Mouse (Mus musculus): Measurements from ENCODE around the gene Ppip5k2. TPM values are rescaled to one million over a fixed set of nuclear protein-coding genes. Genes with fewer than 3 reads are reported as not detected.
"Not testable (repeated sequence)": the region's sequence is repeated elsewhere in the genome, so short reads cannot be mapped to it uniquely, and the experiment has no call there.

Ppip5k2 gene
- total and polyA plus RNA-seq, 2 experiments from 2014 or later: 42.4 to 68.0 TPM

- Histone ChIP-seq H3K9ac (replicated peaks; ENCODE audit: low read depth, low read length) (peak overlapping the region; percentile 73), H3K4me1 (ENCODE audit: control insufficient read depth, insufficient read depth) (peaks cover 12% of the 10 kb centered on the region), H3K27me3 (ENCODE audit: control insufficient read depth, insufficient read depth, low read length) (no peaks in the 10 kb centered on the region), H3K9me3 (replicated peaks; ENCODE audit: control insufficient read depth, low read length) (no peaks in the 10 kb centered on the region), H3K36me3 (replicated peaks; ENCODE audit: control insufficient read depth, insufficient read depth, low read length) (no peaks in the 10 kb centered on the region), H3K4me3 (ENCODE audit: low read depth, low read length) (peak overlapping the region; percentile 98), H3K27ac (ENCODE audit: low read depth) (peak overlapping the region; percentile 95), H3K4me2 (ENCODE audit: low read depth, low read length) (peak overlapping the region; percentile 70)
- no peak for ATAC-seq (ENCODE audit: insufficient read depth, low read depth)
- 4% methylated on average over 7 of the region's 7 CpGs for WGBS
- DNase-seq (ENCODE audit: low spot score): no peak
- TF ChIP-seq CTCF (IDR thresholded peaks at IDR 0.05; ENCODE audit: low read depth) (no peak), EP300 (IDR thresholded peaks at IDR 0.05; ENCODE audit: low read depth) (no peak)
These were observed 1.3 kb downstream of the Ppip5k2 start for GRCm38 (mm10) chr1:97768906-97769293.

DNA sequence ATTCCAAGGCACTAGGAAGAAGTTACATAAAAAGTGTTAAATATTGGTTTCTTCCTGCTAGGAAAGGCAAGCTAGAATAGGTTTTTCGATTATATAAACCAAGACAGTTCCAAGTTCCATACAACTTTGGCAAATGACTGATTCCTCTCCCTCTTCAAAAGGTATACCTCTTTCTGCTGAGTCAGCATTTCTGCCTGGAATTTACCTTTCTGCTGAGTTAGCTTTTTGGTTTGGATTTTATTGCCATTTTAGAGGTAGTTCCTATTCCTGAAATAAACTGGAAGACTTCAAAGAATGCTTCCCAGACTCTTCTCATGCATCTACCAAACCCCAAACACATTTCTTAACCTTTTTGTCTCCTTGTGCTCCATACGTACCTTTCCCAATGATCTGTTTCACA lies 2.1 kb downstream of the Ppip5k2 start:
- Histone ChIP-seq H3K9me3 (replicated peaks; ENCODE audit: control insufficient read depth, low read length) (no peaks in the 10 kb centered on the region), H3K27ac (ENCODE audit: low read depth) (no peak overlapping the region), H3K36me3 (replicated peaks; ENCODE audit: control insufficient read depth, insufficient read depth, low read length) (no peaks in the 10 kb centered on the region), H3K9ac (replicated peaks; ENCODE audit: low read depth, low read length) (peak overlapping the region; percentile 73), H3K4me1 (ENCODE audit: control insufficient read depth, insufficient read depth) (peaks cover 12% of the 10 kb centered on the region), H3K27me3 (ENCODE audit: control insufficient read depth, insufficient read depth, low read length) (no peaks in the 10 kb centered on the region), H3K4me2 (ENCODE audit: low read depth, low read length) (peak overlapping the region; percentile 70), H3K4me3 (ENCODE audit: low read depth, low read length) (peak overlapping the region; percentile 98)
- DNase-seq (ENCODE audit: low spot score) (no peak), ATAC-seq (ENCODE audit: insufficient read depth, low read depth) (no peak)
- WGBS: 48% methylated on average over 2 of the region's 2 CpGs
- TF ChIP-seq EP300 (IDR thresholded peaks at IDR 0.05; ENCODE audit: low read depth) (no peak), CTCF (IDR thresholded peaks at IDR 0.05; ENCODE audit: low read depth) (no peak)

GRCm38 (mm10) chr1:97765712-97766111 lies 4.5 kb downstream of the Ppip5k2 start:
- not testable (repeated sequence) for H3K27me3 ChIP-seq (ENCODE audit: control insufficient read depth, insufficient read depth, low read length); H3K36me3 ChIP-seq (replicated peaks; ENCODE audit: control insufficient read depth, insufficient read depth, low read length); H3K4me3 ChIP-seq (ENCODE audit: low read depth, low read length); H3K4me1 ChIP-seq (ENCODE audit: control insufficient read depth, insufficient read depth); H3K9me3 ChIP-seq (replicated peaks; ENCODE audit: control insufficient read depth, low read length); H3K27ac ChIP-seq (ENCODE audit: low read depth); H3K9ac ChIP-seq (replicated peaks; ENCODE audit: low read depth, low read length); DNase-seq (ENCODE audit: low spot score); ATAC-seq (ENCODE audit: insufficient read depth, low read depth)
- WGBS: 76% methylated on average over 4 of the region's 4 CpGs
- peak overlapping the region; percentile 28 for H3K4me2 ChIP-seq (ENCODE audit: low read depth, low read length)

GRCm38 (mm10) chr1:97761477-97761876 lies 8.7 kb downstream of the Ppip5k2 start:
- peak; percentile 74 for TF ChIP-seq EP300 (IDR thresholded peaks at IDR 0.05; ENCODE audit: low read depth)
- no peak for TF ChIP-seq CTCF (IDR thresholded peaks at IDR 0.05; ENCODE audit: low read depth)
- 21% methylated on average over 6 of the region's 6 CpGs for WGBS
- Histone ChIP-seq H3K36me3 (replicated peaks; ENCODE audit: control insufficient read depth, insufficient read depth, low read length) (no peaks in the 10 kb centered on the region; the same call in 1 of the 2 replicates), H3K4me2 (ENCODE audit: low read depth, low read length) (peak overlapping the region; percentile 62), H3K27me3 (ENCODE audit: control insufficient read depth, insufficient read depth, low read length) (no peaks in the 10 kb centered on the region), H3K4me3 (ENCODE audit: low read depth, low read length) (peak overlapping the region; percentile 45), H3K27ac (ENCODE audit: low read depth) (peak overlapping the region; percentile 85), H3K9ac (replicated peaks; ENCODE audit: low read depth, low read length) (peak overlapping the region; percentile 17; the same call in 1 of the 2 replicates), H3K9me3 (replicated peaks; ENCODE audit: control insufficient read depth, low read length) (no peaks in the 10 kb centered on the region), H3K4me1 (ENCODE audit: control insufficient read depth, insufficient read depth) (peaks cover 9% of the 10 kb centered on the region; the same call in 1 of the 2 replicates)
- ATAC-seq (ENCODE audit: insufficient read depth, low read depth) (peak; percentile 80), DNase-seq (ENCODE audit: low spot score) (peak; percentile 75)

- H3K9ac ChIP-seq (replicated peaks; ENCODE audit: low read depth, low read length): peak overlapping the region; percentile 39; the same call in 1 of the 2 replicates
- H3K4me1 ChIP-seq (ENCODE audit: control insufficient read depth, insufficient read depth): peaks cover 9% of the 10 kb centered on the region; the same call in 1 of the 2 replicates
- peak overlapping the region; percentile 45 for H3K4me3 ChIP-seq (ENCODE audit: low read depth, low read length)
- TF ChIP-seq EP300 (IDR thresholded peaks at IDR 0.05; ENCODE audit: low read depth): no peak
- no peak for TF ChIP-seq CTCF (IDR thresholded peaks at IDR 0.05; ENCODE audit: low read depth)
- no peaks in the 10 kb centered on the region for H3K9me3 ChIP-seq (replicated peaks; ENCODE audit: control insufficient read depth, low read length)
- H3K27ac ChIP-seq (ENCODE audit: low read depth): peak overlapping the region; percentile 85
- DNase-seq (ENCODE audit: low spot score): peak; percentile 69
- 36% methylated on average over 7 of the region's 7 CpGs for WGBS
- peaks cover 3% of the 10 kb centered on the region for H3K36me3 ChIP-seq (replicated peaks; ENCODE audit: control insufficient read depth, insufficient read depth, low read length)
- peak; percentile 89 for ATAC-seq (ENCODE audit: insufficient read depth, low read depth)
- H3K27me3 ChIP-seq (ENCODE audit: control insufficient read depth, insufficient read depth, low read length): no peaks in the 10 kb centered on the region
- peak overlapping the region; percentile 62 for H3K4me2 ChIP-seq (ENCODE audit: low read depth, low read length)
These were observed 9.6 kb downstream of the Ppip5k2 start for GRCm38 (mm10) chr1:97760598-97760997.

DNA sequence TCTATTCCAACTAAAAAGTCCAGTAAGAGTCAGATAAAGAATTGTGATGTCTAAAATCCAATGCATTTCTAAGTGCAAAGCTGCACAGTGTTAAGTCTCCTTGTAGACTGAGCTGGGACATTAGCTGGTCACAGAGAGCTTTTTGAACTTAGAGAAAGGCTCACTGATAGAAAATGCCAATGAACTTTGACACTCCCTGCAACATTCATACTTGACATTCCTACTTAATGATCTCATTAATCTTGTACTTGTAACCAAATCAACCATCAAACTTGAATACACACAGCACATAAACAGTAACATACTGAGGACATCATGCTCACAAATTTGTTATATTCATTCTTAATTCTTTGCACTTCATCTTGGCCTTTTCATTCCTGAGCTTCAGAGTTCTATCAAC lies 10.4 kb downstream of the Ppip5k2 start:
- H3K4me1 ChIP-seq (ENCODE audit: control insufficient read depth, insufficient read depth): peaks cover 6% of the 10 kb centered on the region; the same call in 1 of the 2 replicates
- H3K9ac ChIP-seq (replicated peaks; ENCODE audit: low read depth, low read length): no peak overlapping the region
- peak overlapping the region; percentile 11; the same call in 1 of the 2 replicates for H3K4me3 ChIP-seq (ENCODE audit: low read depth, low read length)
- ATAC-seq (ENCODE audit: insufficient read depth, low read depth) (peak; percentile 16; the same call in 1 of the 2 replicates), DNase-seq (ENCODE audit: low spot score) (no peak)
- no peak for TF ChIP-seq CTCF (IDR thresholded peaks at IDR 0.05; ENCODE audit: low read depth)
- TF ChIP-seq EP300 (IDR thresholded peaks at IDR 0.05; ENCODE audit: low read depth): no peak
- H3K27me3 ChIP-seq (ENCODE audit: control insufficient read depth, insufficient read depth, low read length): no peaks in the 10 kb centered on the region
- H3K36me3 ChIP-seq (replicated peaks; ENCODE audit: control insufficient read depth, insufficient read depth, low read length): peaks cover 10% of the 10 kb centered on the region
- peak overlapping the region; percentile 62 for H3K4me2 ChIP-seq (ENCODE audit: low read depth, low read length)
- H3K27ac ChIP-seq (ENCODE audit: low read depth): peak overlapping the region; percentile 85
- H3K9me3 ChIP-seq (replicated peaks; ENCODE audit: control insufficient read depth, low read length): no peaks in the 10 kb centered on the region
